Mouse (Mus musculus): ENCODE measurements around the gene Rnf144b. TPM values are rescaled to one million over a fixed set of nuclear protein-coding genes. Genes with fewer than 3 reads are reported as not detected.

Gene Rnf144b
- polyA plus RNA-seq, 1 experiment from 2014 or later, result 0.95 TPM

GRCm38 (mm10) chr13:47154866-47155265 is 32.4 kb downstream of the Rnf144b start:
- 71% methylated on average over 4 of the region's 4 CpGs for WGBS
- Histone ChIP-seq H3K9ac (ENCODE audit: low read depth, low read length) (no peak overlapping the region), H3K4me3 (ENCODE audit: low read length) (no peak overlapping the region), H3K36me3 (ENCODE audit: control insufficient read depth, insufficient read depth, low read length) (no peaks in the 10 kb centered on the region), H3K9me3 (ENCODE audit: control insufficient read depth, low read length) (no peaks in the 10 kb centered on the region), H3K27me3 (ENCODE audit: control insufficient read depth, insufficient read depth, low read length) (no peaks in the 10 kb centered on the region), H3K4me2 (replicated peaks; ENCODE audit: low read depth, low read length) (no peak overlapping the region), H3K4me1 (ENCODE audit: control insufficient read depth, insufficient read depth, low read length) (no peaks in the 10 kb centered on the region), H3K27ac (ENCODE audit: low read depth, low read length) (no peak overlapping the region)
- ATAC-seq (ENCODE audit: low FRiP score, low TSS enrichment), result no peak

- WGBS, result 27% methylated on average over 5 of the region's 5 CpGs
Observed at GRCm38 (mm10) chr13:47156841-47157240, 34.4 kb downstream of the Rnf144b start.

GRCm38 (mm10) chr13:47162001-47162400 is 39.5 kb downstream of the Rnf144b start:
- no peaks in the 10 kb centered on the region for H3K9me3 ChIP-seq (ENCODE audit: control insufficient read depth, low read length)
- H3K36me3 ChIP-seq (ENCODE audit: control insufficient read depth, insufficient read depth, low read length), result no peaks in the 10 kb centered on the region
- no peaks in the 10 kb centered on the region for H3K27me3 ChIP-seq (ENCODE audit: control insufficient read depth, insufficient read depth, low read length)
- no peak for ATAC-seq (ENCODE audit: low FRiP score, low TSS enrichment)
- H3K4me3 ChIP-seq (ENCODE audit: low read length), result no peak overlapping the region
- 90% methylated on average over 5 of the region's 5 CpGs for WGBS
- no peak overlapping the region for H3K4me2 ChIP-seq (replicated peaks; ENCODE audit: low read depth, low read length)
- H3K27ac ChIP-seq (ENCODE audit: low read depth, low read length), result no peak overlapping the region
- no peaks in the 10 kb centered on the region for H3K4me1 ChIP-seq (ENCODE audit: control insufficient read depth, insufficient read depth, low read length)
- no peak overlapping the region for H3K9ac ChIP-seq (ENCODE audit: low read depth, low read length)

More at GRCm38 (mm10) chr13:47156841-47157240, 34.4 kb downstream of the Rnf144b start:
- no peaks in the 10 kb centered on the region for H3K4me1 ChIP-seq (ENCODE audit: control insufficient read depth, insufficient read depth, low read length)
- no peaks in the 10 kb centered on the region for H3K9me3 ChIP-seq (ENCODE audit: control insufficient read depth, low read length)
- no peak for ATAC-seq (ENCODE audit: low FRiP score, low TSS enrichment)
- no peaks in the 10 kb centered on the region for H3K27me3 ChIP-seq (ENCODE audit: control insufficient read depth, insufficient read depth, low read length)
- H3K36me3 ChIP-seq (ENCODE audit: control insufficient read depth, insufficient read depth, low read length), result no peaks in the 10 kb centered on the region
- no peak overlapping the region for H3K4me2 ChIP-seq (replicated peaks; ENCODE audit: low read depth, low read length)
- H3K9ac ChIP-seq (ENCODE audit: low read depth, low read length), result no peak overlapping the region
- no peak overlapping the region for H3K27ac ChIP-seq (ENCODE audit: low read depth, low read length)
- H3K4me3 ChIP-seq (ENCODE audit: low read length), result no peak overlapping the region

- ATAC-seq (ENCODE audit: low FRiP score, low TSS enrichment), result no peak
- H3K4me2 ChIP-seq (replicated peaks; ENCODE audit: low read depth, low read length), result no peak overlapping the region
- WGBS, result 73% methylated on average over 5 of the region's 5 CpGs
Observed at GRCm38 (mm10) chr13:47164732-47165131, 42.3 kb downstream of the Rnf144b start.

GRCm38 (mm10) chr13:47165261-47165660 is 42.8 kb downstream of the Rnf144b start:
- Histone ChIP-seq H3K36me3 (ENCODE audit: control insufficient read depth, insufficient read depth, low read length) (no peaks in the 10 kb centered on the region), H3K4me3 (ENCODE audit: low read length) (no peak overlapping the region), H3K4me1 (ENCODE audit: control insufficient read depth, insufficient read depth, low read length) (no peaks in the 10 kb centered on the region), H3K4me2 (replicated peaks; ENCODE audit: low read depth, low read length) (no peak overlapping the region), H3K9ac (ENCODE audit: low read depth, low read length) (no peak overlapping the region), H3K27me3 (ENCODE audit: control insufficient read depth, insufficient read depth, low read length) (no peaks in the 10 kb centered on the region), H3K9me3 (ENCODE audit: control insufficient read depth, low read length) (no peaks in the 10 kb centered on the region), H3K27ac (ENCODE audit: low read depth, low read length) (no peak overlapping the region)
- ATAC-seq (ENCODE audit: low FRiP score, low TSS enrichment), result no peak
- WGBS, result 95% methylated on average over 2 of the region's 2 CpGs

More at GRCm38 (mm10) chr13:47164732-47165131, 42.3 kb downstream of the Rnf144b start:
- Histone ChIP-seq H3K9ac (ENCODE audit: low read depth, low read length) (no peak overlapping the region), H3K4me1 (ENCODE audit: control insufficient read depth, insufficient read depth, low read length) (no peaks in the 10 kb centered on the region), H3K4me3 (ENCODE audit: low read length) (no peak overlapping the region), H3K27me3 (ENCODE audit: control insufficient read depth, insufficient read depth, low read length) (no peaks in the 10 kb centered on the region), H3K9me3 (ENCODE audit: control insufficient read depth, low read length) (no peaks in the 10 kb centered on the region), H3K36me3 (ENCODE audit: control insufficient read depth, insufficient read depth, low read length) (no peaks in the 10 kb centered on the region), H3K27ac (ENCODE audit: low read depth, low read length) (no peak overlapping the region)

- no peak overlapping the region for H3K4me2 ChIP-seq (replicated peaks; ENCODE audit: low read depth, low read length)
- H3K36me3 ChIP-seq (ENCODE audit: control insufficient read depth, insufficient read depth, low read length), result no peaks in the 10 kb centered on the region
- no peak overlapping the region for H3K4me3 ChIP-seq (ENCODE audit: low read length)
- H3K9me3 ChIP-seq (ENCODE audit: control insufficient read depth, low read length), result no peaks in the 10 kb centered on the region
- 61% methylated on average over 11 of the region's 11 CpGs for WGBS
- no peak overlapping the region for H3K9ac ChIP-seq (ENCODE audit: low read depth, low read length)
- no peak overlapping the region for H3K27ac ChIP-seq (ENCODE audit: low read depth, low read length)
- H3K27me3 ChIP-seq (ENCODE audit: control insufficient read depth, insufficient read depth, low read length), result no peaks in the 10 kb centered on the region
- H3K4me1 ChIP-seq (ENCODE audit: control insufficient read depth, insufficient read depth, low read length), result no peaks in the 10 kb centered on the region
- no peak for ATAC-seq (ENCODE audit: low FRiP score, low TSS enrichment)
Observed at GRCm38 (mm10) chr13:47168484-47168883, 46.0 kb downstream of the Rnf144b start.

- no peak for ATAC-seq (ENCODE audit: low FRiP score, low TSS enrichment)
- Histone ChIP-seq H3K27me3 (ENCODE audit: control insufficient read depth, insufficient read depth, low read length) (no peaks in the 10 kb centered on the region), H3K4me2 (replicated peaks; ENCODE audit: low read depth, low read length) (no peak overlapping the region), H3K9ac (ENCODE audit: low read depth, low read length) (no peak overlapping the region), H3K4me1 (ENCODE audit: control insufficient read depth, insufficient read depth, low read length) (no peaks in the 10 kb centered on the region), H3K4me3 (ENCODE audit: low read length) (no peak overlapping the region), H3K9me3 (ENCODE audit: control insufficient read depth, low read length) (no peaks in the 10 kb centered on the region), H3K36me3 (ENCODE audit: control insufficient read depth, insufficient read depth, low read length) (no peaks in the 10 kb centered on the region), H3K27ac (ENCODE audit: low read depth, low read length) (no peak overlapping the region)
- WGBS, result 65% methylated on average over 4 of the region's 4 CpGs
Observed at GRCm38 (mm10) chr13:47170026-47170425, 47.6 kb downstream of the Rnf144b start.

- Histone ChIP-seq H3K27me3 (ENCODE audit: control insufficient read depth, insufficient read depth, low read length) (no peaks in the 10 kb centered on the region), H3K9me3 (ENCODE audit: control insufficient read depth, low read length) (no peaks in the 10 kb centered on the region), H3K4me1 (ENCODE audit: control insufficient read depth, insufficient read depth, low read length) (no peaks in the 10 kb centered on the region), H3K4me2 (replicated peaks; ENCODE audit: low read depth, low read length) (no peak overlapping the region), H3K4me3 (ENCODE audit: low read length) (no peak overlapping the region), H3K9ac (ENCODE audit: low read depth, low read length) (no peak overlapping the region), H3K27ac (ENCODE audit: low read depth, low read length) (no peak overlapping the region), H3K36me3 (ENCODE audit: control insufficient read depth, insufficient read depth, low read length) (no peaks in the 10 kb centered on the region)
- no peak for ATAC-seq (ENCODE audit: low FRiP score, low TSS enrichment)
- WGBS, result 77% methylated on average over 13 of the region's 13 CpGs
Observed at GRCm38 (mm10) chr13:47170811-47171555, 48.5 kb downstream of the Rnf144b start.

- Histone ChIP-seq H3K4me2 (replicated peaks; ENCODE audit: low read depth, low read length) (no peak overlapping the region), H3K4me1 (ENCODE audit: control insufficient read depth, insufficient read depth, low read length) (no peaks in the 10 kb centered on the region), H3K9ac (ENCODE audit: low read depth, low read length) (no peak overlapping the region), H3K36me3 (ENCODE audit: control insufficient read depth, insufficient read depth, low read length) (no peaks in the 10 kb centered on the region), H3K9me3 (ENCODE audit: control insufficient read depth, low read length) (no peaks in the 10 kb centered on the region), H3K27ac (ENCODE audit: low read depth, low read length) (no peak overlapping the region), H3K4me3 (ENCODE audit: low read length) (no peak overlapping the region), H3K27me3 (ENCODE audit: control insufficient read depth, insufficient read depth, low read length) (no peaks in the 10 kb centered on the region)
- ATAC-seq (ENCODE audit: low FRiP score, low TSS enrichment), result no peak
- 76% methylated on average over 10 of the region's 10 CpGs for WGBS
Observed at GRCm38 (mm10) chr13:47172891-47173290, 50.4 kb downstream of the Rnf144b start.
